Mouse (Mus musculus): ENCODE data around the gene Srsf4. TPM values are rescaled to one million over a fixed set of nuclear protein-coding genes. Genes with fewer than 3 reads are reported as not detected.

Srsf4 gene
- total and polyA plus RNA-seq, 3 experiments, result 53.1 to 153 (median 60.3) TPM

DNA sequence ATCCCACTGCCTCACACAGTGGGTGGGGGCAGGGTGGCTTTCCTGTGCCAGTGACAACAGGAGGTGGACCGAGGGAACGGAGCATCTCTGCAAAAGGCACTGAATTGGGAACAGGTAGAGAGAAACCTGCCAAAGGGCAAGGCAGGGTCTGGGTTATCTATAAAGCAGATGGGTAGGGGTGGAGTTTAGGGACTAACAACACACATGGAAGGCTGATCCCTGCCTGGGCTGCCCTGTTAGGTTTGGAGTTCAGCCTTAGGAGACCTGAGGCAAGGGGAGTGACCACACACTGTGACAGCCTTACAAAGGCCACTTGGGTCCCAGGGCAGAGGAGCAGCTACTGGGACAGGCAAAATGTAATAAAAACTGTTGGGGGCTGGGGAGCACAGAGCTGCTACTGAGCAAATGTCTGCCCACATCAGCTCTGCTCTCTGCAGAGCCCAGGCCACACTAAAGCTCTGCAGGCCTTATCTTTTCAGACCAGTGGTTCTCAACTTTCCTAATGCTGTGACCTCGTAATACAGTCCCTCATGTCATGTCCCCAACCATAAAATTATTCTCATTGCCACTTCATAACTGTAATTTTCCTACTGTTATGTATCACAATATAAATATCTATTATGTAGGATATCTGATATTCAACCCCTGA lies 40.5 kb upstream of the Srsf4 start:
- Histone ChIP-seq H3K36me3 (replicated peaks) (peaks cover 33% of the 10 kb centered on the region), H3K4me1 (ENCODE audit: insufficient read depth, low read depth, low read length) (peaks cover 95% of the 10 kb centered on the region), H3K9me3 (replicated peaks) (no peaks in the 10 kb centered on the region), H3K4me3 (ENCODE audit: low read depth, low read length) (peak overlapping the region; percentile 59; the same call in 1 of the 2 replicates), H3K27me3 (ENCODE audit: insufficient read depth, low read length) (no peaks in the 10 kb centered on the region)
- peak; percentile 37 for DNase-seq (ENCODE audit: low spot score)
- peak; percentile 23; the same call in 1 of the 2 replicates for ATAC-seq (ENCODE audit: extremely low read depth, insufficient number of reproducible peaks, low FRiP score, poor library complexity, severe bottlenecking)
- no peak for TF ChIP-seq POLR2AphosphoS5 (IDR thresholded peaks at IDR 0.05; ENCODE audit: insufficient replicate concordance, low read depth, low read length)
- TF ChIP-seq TAL1 (conservative IDR thresholded peaks at IDR 0.05; ENCODE audit: low read depth, low read length), result peak; percentile 66

DNA sequence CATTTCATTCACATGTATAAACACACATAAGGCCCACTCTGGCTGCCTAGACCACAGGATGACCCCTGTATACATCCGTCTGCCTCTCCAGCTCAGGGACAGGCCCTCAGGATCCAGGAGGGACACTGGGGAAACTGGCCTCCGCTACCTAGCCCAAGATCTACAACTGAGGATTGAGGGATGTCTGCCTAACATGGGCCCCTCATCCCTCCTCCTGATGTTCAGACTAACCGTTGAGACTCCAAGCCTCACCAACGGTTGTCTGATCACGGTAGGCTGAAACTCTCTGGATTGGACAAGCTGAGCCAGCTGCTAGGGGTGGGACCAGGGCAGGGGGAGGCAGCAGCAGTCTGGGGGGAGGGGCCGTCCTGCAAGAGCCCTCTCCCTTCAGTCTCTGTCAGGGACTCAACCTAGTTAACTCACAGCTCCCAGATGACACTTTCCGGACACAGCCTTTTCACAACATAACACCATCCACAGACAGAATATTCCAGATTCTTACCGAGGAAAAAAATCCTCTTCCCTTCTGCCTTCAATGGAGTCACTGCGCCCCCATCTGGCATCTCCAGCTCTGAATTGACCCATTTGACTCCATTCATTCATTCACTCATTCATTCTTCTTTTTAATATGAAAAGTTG lies 39.3 kb upstream of the Srsf4 start:
- ATAC-seq (ENCODE audit: extremely low read depth, insufficient number of reproducible peaks, low FRiP score, poor library complexity, severe bottlenecking) (peak; percentile 55), DNase-seq (ENCODE audit: low spot score) (peak; percentile 88)
- H3K9me3 ChIP-seq (replicated peaks), result no peaks in the 10 kb centered on the region
- no peaks in the 10 kb centered on the region for H3K27me3 ChIP-seq (ENCODE audit: insufficient read depth, low read length)
- peak overlapping the region; percentile 65 for H3K4me3 ChIP-seq (ENCODE audit: low read depth, low read length)
- H3K4me1 ChIP-seq (ENCODE audit: insufficient read depth, low read depth, low read length), result peaks cover 92% of the 10 kb centered on the region
- TF ChIP-seq POLR2AphosphoS5 (IDR thresholded peaks at IDR 0.05; ENCODE audit: insufficient replicate concordance, low read depth, low read length) (no peak), GATA1 (IDR thresholded peaks at IDR 0.05; ENCODE audit: borderline replicate concordance, low read length) (no peak), CTCF (IDR thresholded peaks at IDR 0.05; ENCODE audit: low read depth, low read length) (no peak), TAL1 (conservative IDR thresholded peaks at IDR 0.05; ENCODE audit: low read depth, low read length) (no peak), GATA2 (IDR thresholded peaks at IDR 0.05; ENCODE audit: borderline replicate concordance, low read depth, low read length) (no peak)
- H3K36me3 ChIP-seq (replicated peaks), result peaks cover 32% of the 10 kb centered on the region

- ATAC-seq (ENCODE audit: extremely low read depth, insufficient number of reproducible peaks, low FRiP score, poor library complexity, severe bottlenecking) (no peak), DNase-seq (ENCODE audit: low spot score) (peak; percentile 72)
- Histone ChIP-seq H3K4me3 (ENCODE audit: low read depth, low read length) (peak overlapping the region; percentile 95), H3K9me3 (replicated peaks) (no peaks in the 10 kb centered on the region), H3K4me1 (ENCODE audit: insufficient read depth, low read depth, low read length) (peaks cover 69% of the 10 kb centered on the region), H3K27me3 (ENCODE audit: insufficient read depth, low read length) (peaks cover 15% of the 10 kb centered on the region), H3K36me3 (replicated peaks) (peaks cover 12% of the 10 kb centered on the region)
- TF ChIP-seq CTCF (IDR thresholded peaks at IDR 0.05; ENCODE audit: low read depth, low read length) (no peak), GATA1 (IDR thresholded peaks at IDR 0.05; ENCODE audit: borderline replicate concordance, low read length) (no peak), GATA2 (IDR thresholded peaks at IDR 0.05; ENCODE audit: borderline replicate concordance, low read depth, low read length) (no peak), TAL1 (conservative IDR thresholded peaks at IDR 0.05; ENCODE audit: low read depth, low read length) (no peak), POLR2AphosphoS5 (IDR thresholded peaks at IDR 0.05; ENCODE audit: insufficient replicate concordance, low read depth, low read length) (no peak)
Measured at GRCm38 (mm10) chr4:131836351-131836881, 37.0 kb upstream of the Srsf4 start.

GRCm38 (mm10) chr4:131836891-131837491 lies 36.4 kb upstream of the Srsf4 start:
- Histone ChIP-seq H3K4me1 (ENCODE audit: insufficient read depth, low read depth, low read length) (peaks cover 63% of the 10 kb centered on the region), H3K27me3 (ENCODE audit: insufficient read depth, low read length) (peaks cover 20% of the 10 kb centered on the region), H3K4me3 (ENCODE audit: low read depth, low read length) (peak overlapping the region; percentile 95), H3K9me3 (replicated peaks) (no peaks in the 10 kb centered on the region), H3K36me3 (replicated peaks) (peaks cover 7% of the 10 kb centered on the region)
- peak; percentile 45 for DNase-seq (ENCODE audit: low spot score)
- ATAC-seq (ENCODE audit: extremely low read depth, insufficient number of reproducible peaks, low FRiP score, poor library complexity, severe bottlenecking), result no peak
- TF ChIP-seq POLR2AphosphoS5 (IDR thresholded peaks at IDR 0.05; ENCODE audit: insufficient replicate concordance, low read depth, low read length) (no peak), TAL1 (conservative IDR thresholded peaks at IDR 0.05; ENCODE audit: low read depth, low read length) (no peak), GATA1 (IDR thresholded peaks at IDR 0.05; ENCODE audit: borderline replicate concordance, low read length) (no peak), GATA2 (IDR thresholded peaks at IDR 0.05; ENCODE audit: borderline replicate concordance, low read depth, low read length) (no peak), CTCF (IDR thresholded peaks at IDR 0.05; ENCODE audit: low read depth, low read length) (no peak)

GRCm38 (mm10) chr4:131837872-131838524 lies 35.4 kb upstream of the Srsf4 start, which contains the start of gene Ptpru:
TSS of gene Ptpru (minus strand) at chr4:131838288.
- Histone ChIP-seq H3K9me3 (replicated peaks) (no peaks in the 10 kb centered on the region), H3K4me1 (ENCODE audit: insufficient read depth, low read depth, low read length) (peaks cover 56% of the 10 kb centered on the region), H3K27me3 (ENCODE audit: insufficient read depth, low read length) (peaks cover 20% of the 10 kb centered on the region), H3K4me3 (ENCODE audit: low read depth, low read length) (peak within 1 kb of the TSS; percentile 95), H3K36me3 (replicated peaks) (peaks cover 4% of the 10 kb centered on the region)
- ATAC-seq (ENCODE audit: extremely low read depth, insufficient number of reproducible peaks, low FRiP score, poor library complexity, severe bottlenecking), result no peak
- TF ChIP-seq CTCF (IDR thresholded peaks at IDR 0.05; ENCODE audit: low read depth, low read length) (peak; percentile 95), TAL1 (conservative IDR thresholded peaks at IDR 0.05; ENCODE audit: low read depth, low read length) (no peak)
- peak; percentile 94 for DNase-seq (ENCODE audit: low spot score)

GRCm38 (mm10) chr4:131843290-131843743 lies 30.1 kb upstream of the Srsf4 start, which contains the start of gene Mecr:
TSS of gene Mecr (plus strand) at chr4:131843470.
- ATAC-seq (ENCODE audit: extremely low read depth, insufficient number of reproducible peaks, low FRiP score, poor library complexity, severe bottlenecking) (peak; percentile 54; the same call in 1 of the 2 replicates), DNase-seq (ENCODE audit: low spot score) (peak; percentile 84)
- Histone ChIP-seq H3K9me3 (replicated peaks) (no peaks in the 10 kb centered on the region), H3K36me3 (replicated peaks) (peaks cover 35% of the 10 kb centered on the region), H3K4me1 (ENCODE audit: insufficient read depth, low read depth, low read length) (peaks cover 33% of the 10 kb centered on the region), H3K27me3 (ENCODE audit: insufficient read depth, low read length) (peaks cover 20% of the 10 kb centered on the region), H3K4me3 (ENCODE audit: low read depth, low read length) (peak within 1 kb of the TSS; percentile 96)
- TF ChIP-seq POLR2AphosphoS5 (IDR thresholded peaks at IDR 0.05; ENCODE audit: insufficient replicate concordance, low read depth, low read length) (no peak), TAL1 (conservative IDR thresholded peaks at IDR 0.05; ENCODE audit: low read depth, low read length) (no peak), CTCF (IDR thresholded peaks at IDR 0.05; ENCODE audit: low read depth, low read length) (no peak), GATA2 (IDR thresholded peaks at IDR 0.05; ENCODE audit: borderline replicate concordance, low read depth, low read length) (no peak), GATA1 (IDR thresholded peaks at IDR 0.05; ENCODE audit: borderline replicate concordance, low read length) (no peak)

Data from G1E (cell line).